Mouse (Mus musculus) embryonic facial prominence, embryonic 14.5 days (tissue): ENCODE data around the gene Cdh23. TPM values are rescaled to one million over a fixed set of nuclear protein-coding genes. Genes with fewer than 3 reads are reported as not detected.
A peak's percentile ranks its signal among the peaks of the same experiment; 100 is the strongest.

Source experiments
- ATAC-seq: fragments of 200-750 bp; cut with Nextera tagmentation; 2 replicates; pipeline ENCODE4 v1.8.0; 2017; ENCODE audit warnings: low read depth, moderate number of reproducible peaks, moderate TSS enrichment
- DNase-seq: peaks from one replicate; pipeline ENCODE4 v3.0.0-alpha.2; 2015; ENCODE audit warnings: low spot score
- H3K27ac ChIP-seq: fragments of 300-500 bp; sonication (generic); replicated peaks from 2 replicates; pipeline ENCODE4 v1.5.1; 2014; ENCODE audit warnings: low read depth, mild to moderate bottlenecking, low read length, moderate library complexity
- H3K27me3 ChIP-seq: fragments of 300-500 bp; sonication (generic); replicated peaks from 2 replicates; pipeline ENCODE4 v1.6.1; 2014; ENCODE audit warnings: low read length; ENCODE audit not compliant: control insufficient read depth, insufficient read depth
- H3K36me3 ChIP-seq: fragments of 300-500 bp; sonication (generic); 2 replicates; pipeline ENCODE4 v1.6.1; 2014; ENCODE audit warnings: low read length, mixed read lengths; ENCODE audit not compliant: control insufficient read depth, insufficient read depth
- H3K4me1 ChIP-seq: fragments of 300-500 bp; sonication (generic); 2 replicates; pipeline ENCODE4 v1.6.1; 2014; ENCODE audit warnings: antibody characterized with exemption, low read length; ENCODE audit not compliant: control insufficient read depth, insufficient read depth
- H3K4me2 ChIP-seq: fragments of 300-500 bp; sonication (generic); 2 replicates; pipeline ENCODE4 v1.6.1; 2014; ENCODE audit warnings: low read depth, mild to moderate bottlenecking, low read length, moderate library complexity, mixed read lengths
- H3K4me3 ChIP-seq: fragments of 300-500 bp; sonication (generic); 2 replicates; pipeline ENCODE4 v1.5.1; 2014; ENCODE audit warnings: low read depth, mild to moderate bottlenecking, low read length
- H3K9ac ChIP-seq: fragments of 300-500 bp; sonication (generic); 2 replicates; pipeline ENCODE4 v1.6.1; 2014; ENCODE audit warnings: low read depth, mild to moderate bottlenecking, low read length, moderate library complexity, mixed read lengths
- H3K9me3 ChIP-seq: fragments of 300-500 bp; sonication (generic); 2 replicates; pipeline ENCODE4 v1.6.1; 2016; ENCODE audit warnings: low read length; ENCODE audit not compliant: control insufficient read depth
- WGBS: fragments of 180-500 bp; shearing (Covaris S2); extraction: QIAGEN DNeasy Blood & Tissue Kit; methylation state at CpG from one replicate; pipeline ENCODE4 v1.1.7; 2014; 5-methylcytosine and 5-hydroxymethylcytosine counted together
- polyA plus RNA-seq: library from polyadenylated mRNA; unstranded; fragments of >200 nt; fragmentation: Nextera tagmentation; extraction: Ambion mirVana; gene quantifications from 2 replicates; pipeline ENCODE4 v1.2.1, GENCODE M21; 2014

Cdh23 gene
- polyA plus RNA-seq, 1 experiment from 2014 or later, result 1.0 TPM

DNA sequence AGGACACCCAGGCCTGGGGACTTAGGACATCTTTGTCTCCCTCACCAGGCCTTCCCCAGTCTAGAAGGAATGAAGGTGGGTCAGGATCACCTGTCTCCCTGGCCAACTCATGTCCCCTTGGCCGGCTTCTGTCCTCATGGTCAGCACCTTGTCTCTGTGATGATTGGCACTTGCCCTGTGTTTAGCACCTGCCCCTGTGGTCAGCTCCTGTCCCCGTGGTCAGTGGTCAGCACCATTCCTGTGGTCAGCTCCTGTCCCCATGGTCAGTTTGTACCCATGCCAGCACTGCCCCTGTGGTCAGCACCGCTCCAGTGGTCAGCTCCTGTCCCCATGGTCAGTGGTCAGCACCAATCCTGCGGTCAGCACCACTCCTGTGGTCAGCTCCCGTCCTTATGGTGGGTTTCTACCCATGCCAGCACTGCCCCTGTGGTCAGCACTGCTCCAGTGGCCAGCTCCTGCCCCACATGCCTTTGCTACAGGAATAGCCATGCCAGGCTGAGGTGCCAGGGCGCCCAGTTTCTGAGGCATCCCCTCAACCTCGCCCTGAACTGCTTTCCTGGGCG lies 251.2 kb downstream of the Cdh23 start:
- Histone ChIP-seq H3K4me2 (no peak overlapping the region), H3K4me1 (no peaks in the 10 kb centered on the region), H3K27ac (no peak overlapping the region), H3K9me3 (no peaks in the 10 kb centered on the region), H3K36me3 (no peaks in the 10 kb centered on the region), H3K4me3 (no peak overlapping the region), H3K9ac (no peak overlapping the region), H3K27me3 (no peaks in the 10 kb centered on the region)
- peak; percentile 70 for DNase-seq
- peak; percentile 37; the same call in 1 of the 2 replicates for ATAC-seq
- 64% methylated on average over 8 of the region's 8 CpGs for WGBS

DNA sequence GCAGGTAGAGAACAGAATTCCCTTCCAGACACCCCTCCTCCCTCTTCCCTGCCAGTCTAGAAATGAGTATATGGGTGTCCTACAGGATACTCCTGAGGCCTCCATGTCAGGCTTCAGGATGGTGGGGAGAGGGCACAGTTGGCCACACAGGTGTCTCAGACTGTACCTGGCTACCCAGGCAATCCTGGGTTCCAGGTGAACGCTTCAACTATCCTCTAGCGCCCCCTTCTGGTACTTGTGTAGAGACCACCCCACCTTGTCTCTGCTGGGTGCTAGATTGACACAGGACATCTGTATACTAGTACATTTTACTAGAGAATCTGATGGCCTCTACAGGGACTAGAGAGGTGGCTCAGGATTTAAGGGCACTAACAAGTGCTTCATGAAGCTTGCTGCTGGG lies 253.2 kb downstream of the Cdh23 start:
- no peaks in the 10 kb centered on the region for H3K9me3 ChIP-seq
- H3K4me2 ChIP-seq, result no peak overlapping the region
- no peaks in the 10 kb centered on the region for H3K36me3 ChIP-seq
- 5% methylated on average over 2 of the region's 2 CpGs for WGBS
- H3K9ac ChIP-seq, result no peak overlapping the region
- H3K27me3 ChIP-seq, result no peaks in the 10 kb centered on the region
- no peak for ATAC-seq
- H3K27ac ChIP-seq, result no peak overlapping the region
- H3K4me1 ChIP-seq, result no peaks in the 10 kb centered on the region
- no peak for DNase-seq
- H3K4me3 ChIP-seq, result no peak overlapping the region

GRCm38 (mm10) chr10:60442321-60442720 lies 254.0 kb downstream of the Cdh23 start:
- Histone ChIP-seq H3K9me3 (no peaks in the 10 kb centered on the region), H3K27ac (no peak overlapping the region), H3K36me3 (no peaks in the 10 kb centered on the region), H3K9ac (no peak overlapping the region), H3K4me1 (no peaks in the 10 kb centered on the region), H3K4me2 (no peak overlapping the region), H3K4me3 (no peak overlapping the region), H3K27me3 (no peaks in the 10 kb centered on the region)
- WGBS, result 85% methylated on average over 4 of the region's 4 CpGs
- no peak for DNase-seq
- no peak for ATAC-seq

- Histone ChIP-seq H3K9me3 (no peaks in the 10 kb centered on the region), H3K4me3 (no peak overlapping the region), H3K4me1 (no peaks in the 10 kb centered on the region), H3K27ac (no peak overlapping the region), H3K4me2 (no peak overlapping the region), H3K27me3 (no peaks in the 10 kb centered on the region), H3K36me3 (no peaks in the 10 kb centered on the region), H3K9ac (no peak overlapping the region)
- DNase-seq (peak; percentile 11), ATAC-seq (peak; percentile 53; the same call in 1 of the 2 replicates)
- WGBS, result 27% methylated on average over 4 of the region's 4 CpGs
These were observed 263.6 kb downstream of the Cdh23 start for GRCm38 (mm10) chr10:60432679-60433078.

DNA sequence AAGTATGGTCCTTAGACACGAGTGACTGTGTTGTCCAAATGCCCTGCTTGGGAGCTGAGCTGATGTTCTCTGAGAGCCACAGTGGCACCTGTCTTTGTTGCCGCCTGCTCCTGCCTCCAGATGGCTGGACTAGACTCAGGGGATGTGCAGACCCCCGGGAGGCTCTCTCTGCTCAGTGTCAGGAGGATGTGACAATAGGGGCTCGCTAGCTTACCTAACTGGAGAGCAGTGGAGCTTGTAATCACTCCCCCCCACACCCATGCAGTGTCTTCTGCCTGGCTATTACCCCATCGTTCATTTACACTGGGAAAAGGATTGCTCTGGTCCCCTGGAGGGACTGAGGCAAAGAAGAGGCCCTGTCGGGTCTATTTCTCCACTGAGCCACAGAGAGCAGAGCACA lies 265.7 kb downstream of the Cdh23 start:
- H3K27ac ChIP-seq, result no peak overlapping the region
- no peak for DNase-seq
- H3K27me3 ChIP-seq, result no peaks in the 10 kb centered on the region
- ATAC-seq, result 0 out of 2 replicates have a peak, but pooled peaks have one; percentile 22
- H3K9me3 ChIP-seq, result peaks cover 6% of the 10 kb centered on the region; the same call in 1 of the 2 replicates
- no peak overlapping the region for H3K9ac ChIP-seq
- H3K36me3 ChIP-seq, result no peaks in the 10 kb centered on the region
- H3K4me2 ChIP-seq, result no peak overlapping the region
- 47% methylated on average over 6 of the region's 6 CpGs for WGBS
- no peak overlapping the region for H3K4me3 ChIP-seq
- H3K4me1 ChIP-seq, result no peaks in the 10 kb centered on the region

DNA sequence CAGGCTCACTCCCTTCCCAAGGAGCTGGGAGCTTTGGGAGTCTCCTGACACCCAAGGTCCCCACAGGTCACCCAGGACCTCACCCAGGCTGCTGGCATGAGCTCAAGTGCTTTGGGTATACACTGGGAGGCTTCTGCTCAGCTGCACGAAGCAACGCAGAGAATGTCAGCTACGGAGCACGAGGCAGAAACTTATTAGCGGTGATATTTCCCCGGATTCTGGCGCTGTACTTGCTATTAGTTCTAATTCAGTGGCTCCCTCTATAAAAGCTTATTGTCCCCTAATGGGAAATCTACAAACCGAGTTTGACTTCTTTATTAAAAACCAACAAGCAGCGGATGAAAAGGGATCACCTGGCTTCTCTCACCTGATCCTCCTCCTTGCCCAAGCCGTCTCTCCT lies 266.3 kb downstream of the Cdh23 start:
- no peaks in the 10 kb centered on the region for H3K27me3 ChIP-seq
- ATAC-seq, result no peak
- WGBS, result 76% methylated on average over 10 of the region's 10 CpGs
- H3K4me1 ChIP-seq, result no peaks in the 10 kb centered on the region
- peaks cover 11% of the 10 kb centered on the region; the same call in 1 of the 2 replicates for H3K9me3 ChIP-seq
- H3K4me2 ChIP-seq, result no peak overlapping the region
- no peak overlapping the region for H3K4me3 ChIP-seq
- no peaks in the 10 kb centered on the region for H3K36me3 ChIP-seq
- H3K27ac ChIP-seq, result no peak overlapping the region
- no peak overlapping the region for H3K9ac ChIP-seq
- DNase-seq, result no peak

- no peak for DNase-seq
- H3K27ac ChIP-seq, result no peak overlapping the region
- H3K36me3 ChIP-seq, result no peaks in the 10 kb centered on the region
- WGBS, result 64% methylated on average over 7 of the region's 7 CpGs
- no peak overlapping the region for H3K4me2 ChIP-seq
- H3K9ac ChIP-seq, result no peak overlapping the region
- ATAC-seq, result no peak
- no peaks in the 10 kb centered on the region for H3K27me3 ChIP-seq
- H3K9me3 ChIP-seq, result peaks cover 14% of the 10 kb centered on the region; the same call in 1 of the 2 replicates
- no peak overlapping the region for H3K4me3 ChIP-seq
- H3K4me1 ChIP-seq, result no peaks in the 10 kb centered on the region
These were observed 273.5 kb downstream of the Cdh23 start for GRCm38 (mm10) chr10:60422756-60423155.

DNA sequence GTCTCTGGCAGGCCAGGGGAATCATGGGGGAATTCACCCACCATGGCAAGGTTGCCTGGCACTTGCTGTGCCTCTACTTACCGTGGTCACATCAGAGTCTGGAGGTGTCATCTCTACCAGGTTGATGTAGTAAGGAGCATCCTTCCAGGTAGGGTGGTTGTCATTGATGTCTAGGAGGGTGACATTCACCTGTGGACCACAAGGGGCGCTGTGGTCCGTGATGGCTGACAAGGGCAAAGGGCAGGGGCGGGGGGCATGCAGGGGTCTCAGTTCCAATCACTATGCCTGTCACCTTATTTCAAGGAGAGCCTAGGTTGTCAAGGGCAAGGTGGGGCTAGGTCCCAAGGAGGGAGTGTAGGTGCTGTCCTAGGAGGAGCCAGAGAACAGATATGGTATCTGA lies 276.7 kb downstream of the Cdh23 start:
- no peaks in the 10 kb centered on the region for H3K9me3 ChIP-seq
- no peaks in the 10 kb centered on the region for H3K27me3 ChIP-seq
- ATAC-seq, result no peak
- H3K4me2 ChIP-seq, result no peak overlapping the region
- H3K27ac ChIP-seq, result no peak overlapping the region
- WGBS, result 25% methylated on average over 4 of the region's 4 CpGs
- H3K36me3 ChIP-seq, result no peaks in the 10 kb centered on the region
- DNase-seq, result no peak
- H3K4me3 ChIP-seq, result no peak overlapping the region
- no peak overlapping the region for H3K9ac ChIP-seq
- no peaks in the 10 kb centered on the region for H3K4me1 ChIP-seq

- peak; percentile 58 for DNase-seq
- WGBS, result 18% methylated on average over 2 of the region's 3 CpGs
- ATAC-seq, result peak; percentile 33; the same call in 1 of the 2 replicates
These were observed 278.2 kb downstream of the Cdh23 start for GRCm38 (mm10) chr10:60418137-60418536.

More at GRCm38 (mm10) chr10:60418137-60418536, 278.2 kb downstream of the Cdh23 start:
- Histone ChIP-seq H3K4me1 (no peaks in the 10 kb centered on the region), H3K4me2 (no peak overlapping the region), H3K36me3 (no peaks in the 10 kb centered on the region), H3K9ac (no peak overlapping the region), H3K4me3 (no peak overlapping the region), H3K27me3 (no peaks in the 10 kb centered on the region), H3K27ac (no peak overlapping the region), H3K9me3 (no peaks in the 10 kb centered on the region)
